Mouse (Mus musculus) limb, embryonic 11.5 days (tissue): Measurements from ENCODE around the gene Gnaq. TPM values are rescaled to one million over a fixed set of nuclear protein-coding genes. Genes with fewer than 3 reads are reported as not detected.

Source experiments
- ATAC-seq: fragments of 200-750 bp; cut with Nextera tagmentation; 2 replicates; pipeline ENCODE4 v1.8.0; 2017; ENCODE audit warnings: low read depth; ENCODE audit not compliant: insufficient number of reproducible peaks, low FRiP score, low TSS enrichment
- DNase-seq: peaks from one replicate; pipeline ENCODE4 v3.0.0-alpha.2; 2015; ENCODE audit warnings: low spot score
- H3K27ac ChIP-seq: fragments of 300-500 bp; sonication (generic); replicated peaks from 2 replicates; pipeline ENCODE4 v1.5.1; 2014; ENCODE audit warnings: low read depth, mild to moderate bottlenecking, low read length
- H3K27me3 ChIP-seq: fragments of 300-500 bp; sonication (generic); 2 replicates; pipeline ENCODE4 v1.6.1; 2014; ENCODE audit warnings: mild to moderate bottlenecking, low read length, mixed read lengths; ENCODE audit not compliant: control insufficient read depth, insufficient read depth
- H3K36me3 ChIP-seq: fragments of 300-500 bp; sonication (generic); 2 replicates; pipeline ENCODE4 v1.6.1; 2014; ENCODE audit warnings: mild to moderate bottlenecking, low read length, moderate library complexity, mixed read lengths; ENCODE audit not compliant: control insufficient read depth, insufficient read depth
- H3K4me1 ChIP-seq: fragments of 300-500 bp; sonication (generic); 2 replicates; pipeline ENCODE4 v1.6.1; 2014; ENCODE audit warnings: low read length, mixed read lengths; ENCODE audit not compliant: control insufficient read depth, insufficient read depth
- H3K4me2 ChIP-seq: fragments of 300-500 bp; sonication (generic); 2 replicates; pipeline ENCODE4 v1.6.1; 2014; ENCODE audit warnings: low read depth, mild to moderate bottlenecking, moderate library complexity; ENCODE audit not compliant: severe bottlenecking
- H3K4me3 ChIP-seq: fragments of 300-500 bp; sonication (generic); 2 replicates; pipeline ENCODE4 v1.5.1; 2014; ENCODE audit warnings: low read depth, low read length
- H3K9ac ChIP-seq: fragments of 300-500 bp; sonication (generic); 2 replicates; pipeline ENCODE4 v1.6.1; 2014; ENCODE audit warnings: mild to moderate bottlenecking, low read length
- H3K9me3 ChIP-seq: fragments of 300-500 bp; sonication (generic); 2 replicates; pipeline ENCODE4 v1.6.1; 2016; ENCODE audit warnings: low read length; ENCODE audit not compliant: control insufficient read depth
- WGBS: fragments of 180-500 bp; shearing (Covaris S2); extraction: QIAGEN DNeasy Blood & Tissue Kit; methylation state at CpG from one replicate; pipeline ENCODE4 v1.1.7; 2014; 5-methylcytosine and 5-hydroxymethylcytosine counted together
- polyA plus RNA-seq: library from polyadenylated mRNA; unstranded; fragments of >200 nt; fragmentation: Nextera tagmentation; extraction: Ambion mirVana; gene quantifications from 2 replicates; pipeline ENCODE4 v1.2.1, GENCODE M21; 2014

The Gnaq gene
- polyA plus RNA-seq, 1 experiment from 2014 or later = 14.1 TPM

- WGBS = 80% methylated on average over 4 of the region's 4 CpGs
- H3K4me3 ChIP-seq = no peak overlapping the region
- no peak overlapping the region for H3K9ac ChIP-seq
- ATAC-seq (no peak), DNase-seq (no peak)
- H3K4me1 ChIP-seq = no peaks in the 10 kb centered on the region
- no peaks in the 10 kb centered on the region for H3K9me3 ChIP-seq
- no peaks in the 10 kb centered on the region for H3K27me3 ChIP-seq
- H3K36me3 ChIP-seq = no peaks in the 10 kb centered on the region
- H3K27ac ChIP-seq = no peak overlapping the region
- no peak overlapping the region for H3K4me2 ChIP-seq
Observed at GRCm38 (mm10) chr19:16300413-16300812, 167.8 kb downstream of the Gnaq start.

GRCm38 (mm10) chr19:16301336-16301735 lies 168.7 kb downstream of the Gnaq start:
- 73% methylated on average over 7 of the region's 7 CpGs for WGBS
- H3K9ac ChIP-seq = no peak overlapping the region

DNA sequence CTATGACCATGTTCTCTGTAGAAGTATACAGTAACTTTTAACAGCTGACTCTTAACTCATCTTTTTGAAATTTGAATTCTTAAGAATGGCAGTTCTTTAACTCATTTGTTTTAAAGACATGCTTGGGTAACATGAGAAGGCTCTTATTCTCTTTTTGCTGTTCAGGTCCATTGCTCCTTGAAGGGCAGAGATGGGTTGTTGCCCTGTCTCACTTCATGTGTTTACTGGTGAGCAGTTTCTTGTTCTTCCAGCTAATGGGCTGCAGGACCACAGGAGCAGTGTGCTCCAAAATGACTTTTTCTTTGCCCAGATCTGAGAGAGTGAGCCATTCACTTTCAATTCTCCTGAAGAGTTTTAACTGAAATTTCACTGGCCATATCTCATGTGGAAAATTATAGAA lies 176.4 kb downstream of the Gnaq start:
- Histone ChIP-seq H3K9me3 (no peaks in the 10 kb centered on the region), H3K4me1 (no peaks in the 10 kb centered on the region), H3K36me3 (no peaks in the 10 kb centered on the region), H3K4me2 (no peak overlapping the region), H3K27ac (no peak overlapping the region), H3K27me3 (no peaks in the 10 kb centered on the region), H3K9ac (no peak overlapping the region), H3K4me3 (no peak overlapping the region)
- ATAC-seq = no peak
- DNase-seq = no peak

More at GRCm38 (mm10) chr19:16301336-16301735, 168.7 kb downstream of the Gnaq start:
- Histone ChIP-seq H3K4me3 (no peak overlapping the region), H3K9me3 (no peaks in the 10 kb centered on the region), H3K27ac (no peak overlapping the region), H3K36me3 (no peaks in the 10 kb centered on the region), H3K27me3 (no peaks in the 10 kb centered on the region), H3K4me2 (no peak overlapping the region), H3K4me1 (no peaks in the 10 kb centered on the region)
- no peak for DNase-seq
- no peak for ATAC-seq

GRCm38 (mm10) chr19:16314295-16314821 lies 181.7 kb downstream of the Gnaq start:
- H3K27ac ChIP-seq = no peak overlapping the region
- H3K4me3 ChIP-seq = no peak overlapping the region
- no peak for ATAC-seq
- no peak for DNase-seq
- H3K4me1 ChIP-seq = no peaks in the 10 kb centered on the region
- H3K4me2 ChIP-seq = no peak overlapping the region
- WGBS = 75% methylated on average over 4 of the region's 4 CpGs
- H3K9ac ChIP-seq = no peak overlapping the region
- H3K27me3 ChIP-seq = no peaks in the 10 kb centered on the region
- H3K9me3 ChIP-seq = no peaks in the 10 kb centered on the region
- no peaks in the 10 kb centered on the region for H3K36me3 ChIP-seq

GRCm38 (mm10) chr19:16315525-16315924 lies 182.9 kb downstream of the Gnaq start:
- H3K27me3 ChIP-seq = no peaks in the 10 kb centered on the region
- no peak for DNase-seq
- no peaks in the 10 kb centered on the region for H3K4me1 ChIP-seq
- WGBS = 87% methylated on average over 4 of the region's 4 CpGs
- H3K9ac ChIP-seq = no peak overlapping the region
- H3K27ac ChIP-seq = no peak overlapping the region
- no peak overlapping the region for H3K4me2 ChIP-seq
- no peaks in the 10 kb centered on the region for H3K36me3 ChIP-seq
- no peak for ATAC-seq
- no peak overlapping the region for H3K4me3 ChIP-seq
- H3K9me3 ChIP-seq = no peaks in the 10 kb centered on the region

- no peaks in the 10 kb centered on the region for H3K4me1 ChIP-seq
- H3K27ac ChIP-seq = no peak overlapping the region
- H3K36me3 ChIP-seq = no peaks in the 10 kb centered on the region
- DNase-seq = no peak
- H3K4me2 ChIP-seq = no peak overlapping the region
- no peaks in the 10 kb centered on the region for H3K9me3 ChIP-seq
- H3K4me3 ChIP-seq = no peak overlapping the region
- H3K27me3 ChIP-seq = no peaks in the 10 kb centered on the region
- no peak overlapping the region for H3K9ac ChIP-seq
- WGBS = 71% methylated on average over 14 of the region's 14 CpGs
- no peak for ATAC-seq
Observed at GRCm38 (mm10) chr19:16318128-16318811, 185.6 kb downstream of the Gnaq start.

GRCm38 (mm10) chr19:16319986-16320385 lies 187.4 kb downstream of the Gnaq start:
- Histone ChIP-seq H3K36me3 (no peaks in the 10 kb centered on the region), H3K9me3 (no peaks in the 10 kb centered on the region), H3K27ac (no peak overlapping the region), H3K4me1 (no peaks in the 10 kb centered on the region), H3K4me3 (no peak overlapping the region), H3K9ac (no peak overlapping the region), H3K4me2 (no peak overlapping the region), H3K27me3 (no peaks in the 10 kb centered on the region)
- DNase-seq (no peak), ATAC-seq (no peak)
- WGBS = 75% methylated on average over 7 of the region's 7 CpGs

- DNase-seq = no peak
- Histone ChIP-seq H3K36me3 (no peaks in the 10 kb centered on the region), H3K4me1 (no peaks in the 10 kb centered on the region; the same call in 1 of the 2 replicates), H3K27me3 (no peaks in the 10 kb centered on the region), H3K9me3 (no peaks in the 10 kb centered on the region), H3K4me3 (no peak overlapping the region), H3K9ac (no peak overlapping the region), H3K27ac (no peak overlapping the region), H3K4me2 (no peak overlapping the region)
- no peak for ATAC-seq
- WGBS = 90% methylated on average over 6 of the region's 6 CpGs
Observed at GRCm38 (mm10) chr19:16322986-16323385, 190.4 kb downstream of the Gnaq start.

DNA sequence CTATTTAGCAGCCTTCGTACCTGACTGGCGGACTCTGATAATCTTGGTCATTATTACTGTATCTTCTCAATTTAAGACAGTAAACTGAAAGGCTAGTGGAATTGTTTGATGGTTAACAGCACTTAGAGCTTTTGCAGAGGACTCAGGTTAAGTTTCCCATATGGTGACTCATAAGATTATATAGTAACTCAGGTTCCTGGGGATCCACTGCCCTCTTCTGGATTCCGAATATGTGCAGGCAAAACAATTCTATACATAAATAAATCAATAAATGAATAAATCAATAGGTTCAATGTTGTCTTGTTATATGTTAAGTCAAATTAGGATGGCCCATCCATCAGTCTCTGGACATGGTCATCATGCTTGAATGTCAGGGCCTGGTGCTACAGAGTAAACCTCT lies 191.6 kb downstream of the Gnaq start:
- H3K4me1 ChIP-seq = no peaks in the 10 kb centered on the region; the same call in 1 of the 2 replicates
- H3K9me3 ChIP-seq = no peaks in the 10 kb centered on the region
- H3K4me2 ChIP-seq = no peak overlapping the region
- WGBS = 91% methylated on average over 3 of the region's 3 CpGs
- no peak for DNase-seq
- no peak for ATAC-seq
- no peak overlapping the region for H3K27ac ChIP-seq
- H3K4me3 ChIP-seq = no peak overlapping the region
- H3K36me3 ChIP-seq = no peaks in the 10 kb centered on the region
- H3K27me3 ChIP-seq = no peaks in the 10 kb centered on the region
- no peak overlapping the region for H3K9ac ChIP-seq
